Mouse (Mus musculus) heart, postnatal 0 days (tissue): Measurements from ENCODE around the gene Slc25a23. TPM values are rescaled to one million over a fixed set of nuclear protein-coding genes. Genes with fewer than 3 reads are reported as not detected.
A peak's percentile ranks its signal among the peaks of the same experiment; 100 is the strongest.

Experiments used
- ATAC-seq: fragments of 200-750 bp; cut with Nextera tagmentation; 2 replicates; pipeline ENCODE4 v1.8.0; 2017; ENCODE audit warnings: low read depth, moderate number of reproducible peaks, moderate library complexity; ENCODE audit not compliant: insufficient read depth
- DNase-seq: peaks from one replicate; pipeline ENCODE4 v3.0.0-alpha.2; 2016; ENCODE audit warnings: low spot score
- H3K27ac ChIP-seq: fragments of 300-500 bp; sonication (generic); 2 replicates; pipeline ENCODE4 v1.5.1; 2014; ENCODE audit warnings: low read depth, mild to moderate bottlenecking
- H3K27me3 ChIP-seq: fragments of 300-500 bp; sonication (generic); 2 replicates; pipeline ENCODE4 v1.6.1; 2014; ENCODE audit warnings: low read length, mixed read lengths; ENCODE audit not compliant: control insufficient read depth, insufficient read depth
- H3K36me3 ChIP-seq: fragments of 300-500 bp; sonication (generic); replicated peaks from 2 replicates; pipeline ENCODE4 v1.6.1; 2014; ENCODE audit warnings: low read length, mixed read lengths; ENCODE audit not compliant: control insufficient read depth, insufficient read depth
- H3K4me1 ChIP-seq: fragments of 300-500 bp; sonication (generic); 2 replicates; pipeline ENCODE4 v1.6.1; 2014; ENCODE audit warnings: antibody characterized with exemption; ENCODE audit not compliant: control insufficient read depth, insufficient read depth
- H3K4me2 ChIP-seq: fragments of 300-500 bp; sonication (generic); 2 replicates; pipeline ENCODE4 v1.6.1; 2014; ENCODE audit warnings: low read depth, mild to moderate bottlenecking, low read length, moderate library complexity
- H3K4me3 ChIP-seq: fragments of 300-500 bp; sonication (generic); 2 replicates; pipeline ENCODE4 v1.5.1; 2014; ENCODE audit warnings: low read depth, low read length
- H3K9ac ChIP-seq: fragments of 300-500 bp; sonication (generic); replicated peaks from 2 replicates; pipeline ENCODE4 v1.6.1; 2014; ENCODE audit warnings: low read depth, low read length, mixed read lengths
- H3K9me3 ChIP-seq: fragments of 300-500 bp; sonication (generic); replicated peaks from 2 replicates; pipeline ENCODE4 v1.6.1; 2016; ENCODE audit warnings: low read length; ENCODE audit not compliant: control insufficient read depth
- CTCF ChIP-seq: IDR thresholded peaks from 2 replicates; pipeline ENCODE4 v1.5.1; 2016; ENCODE audit warnings: antibody characterized with exemption, control low read depth, low read depth
- EP300 ChIP-seq: IDR thresholded peaks from 2 replicates; pipeline ENCODE4 v1.6.1; 2016; ENCODE audit warnings: antibody characterized with exemption, low read depth
- WGBS: fragments of 180-500 bp; shearing (Covaris S2); extraction: QIAGEN DNeasy Blood & Tissue Kit; methylation state at CpG from one replicate; pipeline ENCODE4 v1.1.7; 2014; 5-methylcytosine and 5-hydroxymethylcytosine counted together
- polyA plus RNA-seq: library from polyadenylated mRNA; unstranded; fragments of >200 nt; fragmentation: Nextera tagmentation; extraction: Ambion mirVana; gene quantifications from 2 replicates; pipeline ENCODE4 v1.2.1, GENCODE M21; 2015
- total RNA-seq: library from RNA; depleted of rRNA; stranded (reverse); fragments of >200 nt; gene quantifications from 2 replicates; pipeline ENCODE4 v1.2.3, GENCODE M21; 2014; ENCODE audit warnings: low replicate concordance

Slc25a23 gene
- total and polyA plus RNA-seq, 2 experiments from 2014 or later: 13.3 to 47.5 TPM

GRCm38 (mm10) chr17:57070272-57070671, 10.6 kb upstream of the Slc25a23 start:
- Histone ChIP-seq H3K4me3 (no peak overlapping the region), H3K27ac (no peak overlapping the region), H3K27me3 (0 out of 2 replicates have a peak, but pooled peaks cover 16% of the 10 kb centered on the region), H3K9ac (no peak overlapping the region), H3K4me2 (no peak overlapping the region), H3K36me3 (no peaks in the 10 kb centered on the region), H3K4me1 (no peaks in the 10 kb centered on the region), H3K9me3 (no peaks in the 10 kb centered on the region)
- DNase-seq (no peak), ATAC-seq (no peak)
- TF ChIP-seq CTCF (no peak), EP300 (no peak)
- 22% methylated on average over 9 of the region's 9 CpGs for WGBS

GRCm38 (mm10) chr17:57066908-57067307, 7.2 kb upstream of the Slc25a23 start:
- no peak for ATAC-seq
- no peak for DNase-seq
- Histone ChIP-seq H3K36me3 (no peaks in the 10 kb centered on the region), H3K4me2 (no peak overlapping the region), H3K27me3 (peaks cover 33% of the 10 kb centered on the region), H3K9me3 (no peaks in the 10 kb centered on the region), H3K27ac (no peak overlapping the region), H3K4me1 (peaks cover 6% of the 10 kb centered on the region), H3K4me3 (no peak overlapping the region), H3K9ac (no peak overlapping the region)
- 42% methylated on average over 5 of the region's 5 CpGs for WGBS
- no peak for TF ChIP-seq EP300
- no peak for TF ChIP-seq CTCF

GRCm38 (mm10) chr17:57063031-57063430, 3.4 kb upstream of the Slc25a23 start:
- Histone ChIP-seq H3K4me3 (no peak overlapping the region), H3K9ac (no peak overlapping the region), H3K27ac (no peak overlapping the region), H3K9me3 (no peaks in the 10 kb centered on the region), H3K4me1 (peaks cover 15% of the 10 kb centered on the region), H3K4me2 (no peak overlapping the region), H3K36me3 (no peaks in the 10 kb centered on the region), H3K27me3 (peaks cover 35% of the 10 kb centered on the region)
- ATAC-seq (no peak), DNase-seq (no peak)
- TF ChIP-seq EP300: no peak
- no peak for TF ChIP-seq CTCF
- 16% methylated on average over 8 of the region's 8 CpGs for WGBS

DNA sequence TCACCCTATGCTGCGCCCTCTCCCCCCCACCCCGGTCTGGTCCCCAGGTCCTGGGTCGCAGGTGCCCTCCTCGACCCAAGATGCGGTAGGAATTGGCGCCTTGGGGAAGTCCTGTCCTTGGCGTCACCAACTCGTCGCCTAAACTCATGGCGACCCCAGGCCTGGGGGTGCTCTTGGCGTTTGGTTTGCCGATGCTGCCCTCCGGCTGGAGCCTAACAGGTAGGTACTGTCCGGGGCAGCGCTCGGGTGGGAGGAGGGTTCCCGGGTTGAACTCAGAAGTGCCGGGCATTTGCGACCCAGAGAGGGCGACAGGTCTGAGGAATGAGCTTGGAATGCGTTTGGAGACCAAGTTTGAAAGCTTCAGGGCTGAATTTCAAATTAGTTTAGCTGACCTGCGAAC, 2.9 kb upstream of the Slc25a23 start:
- H3K9ac ChIP-seq: no peak overlapping the region
- peaks cover 18% of the 10 kb centered on the region for H3K4me1 ChIP-seq
- ATAC-seq (no peak), DNase-seq (no peak)
- H3K4me2 ChIP-seq: peak overlapping the region; percentile 59
- H3K27ac ChIP-seq: no peak overlapping the region
- peak overlapping the region; percentile 31 for H3K4me3 ChIP-seq
- no peaks in the 10 kb centered on the region; the same call in 1 of the 2 replicates for H3K36me3 ChIP-seq
- no peaks in the 10 kb centered on the region for H3K9me3 ChIP-seq
- WGBS: 2% methylated on average over 22 of the region's 22 CpGs
- peaks cover 35% of the 10 kb centered on the region for H3K27me3 ChIP-seq
- TF ChIP-seq EP300 (no peak), CTCF (no peak)

- Histone ChIP-seq H3K4me2 (peak overlapping the region; percentile 59), H3K4me1 (peaks cover 18% of the 10 kb centered on the region), H3K9ac (no peak overlapping the region), H3K27ac (no peak overlapping the region), H3K36me3 (no peaks in the 10 kb centered on the region; the same call in 1 of the 2 replicates), H3K27me3 (peaks cover 35% of the 10 kb centered on the region), H3K9me3 (no peaks in the 10 kb centered on the region), H3K4me3 (peak overlapping the region; percentile 31)
- DNase-seq: no peak
- TF ChIP-seq EP300 (no peak), CTCF (no peak)
- 1% methylated on average over 38 of the region's 39 CpGs for WGBS
- no peak for ATAC-seq
Measured at GRCm38 (mm10) chr17:57062011-57062521, 2.4 kb upstream of the Slc25a23 start.

- Histone ChIP-seq H3K4me3 (no peak overlapping the region), H3K36me3 (no peaks in the 10 kb centered on the region; the same call in none of the 2 replicates), H3K27me3 (peaks cover 29% of the 10 kb centered on the region), H3K9ac (no peak overlapping the region), H3K4me2 (peak overlapping the region; percentile 87; the same call in 1 of the 2 replicates), H3K9me3 (no peaks in the 10 kb centered on the region), H3K4me1 (peaks cover 18% of the 10 kb centered on the region), H3K27ac (no peak overlapping the region)
- WGBS: 45% methylated on average over 10 of the region's 10 CpGs
- DNase-seq (no peak), ATAC-seq (no peak)
- TF ChIP-seq CTCF: no peak
Measured at GRCm38 (mm10) chr17:57061069-57061468, 1.4 kb upstream of the Slc25a23 start.
